Mouse (Mus musculus) brain, embryonic 14.5 days (tissue): Measurements from ENCODE around the gene Rpap3. TPM values are rescaled to one million over a fixed set of nuclear protein-coding genes. Genes with fewer than 3 reads are reported as not detected.

Experiments
- DNase-seq: peaks from one replicate; pipeline ENCODE4 v3.0.0-alpha.2; 2011; ENCODE audit warnings: low read depth
- CTCF ChIP-seq: fragments of 200-500 bp; IDR thresholded peaks from 2 replicates; pipeline ENCODE4 v1.5.1; 2012; ENCODE audit warnings: inconsistent platforms, mild to moderate bottlenecking, moderate library complexity, borderline replicate concordance; ENCODE audit not compliant: insufficient read depth, insufficient read length; ENCODE audit errors: extremely low read depth
- POLR2A ChIP-seq: fragments of 200-500 bp; IDR thresholded peaks from 2 replicates; pipeline ENCODE4 v1.6.1; 2012; ENCODE audit warnings: mild to moderate bottlenecking, inconsistent platforms, borderline replicate concordance; ENCODE audit not compliant: poor library complexity, insufficient read depth, insufficient read length, severe bottlenecking; ENCODE audit errors: extremely low read depth
- polyA plus RNA-seq: library from polyadenylated mRNA; depleted of rRNA; stranded (reverse); fragments of >200 nt; gene quantifications from 2 replicates; pipeline ENCODE4 v1.2.3, GENCODE M21; 2012

Gene Rpap3
- polyA plus RNA-seq, 1 experiment: 26.0 TPM

DNA sequence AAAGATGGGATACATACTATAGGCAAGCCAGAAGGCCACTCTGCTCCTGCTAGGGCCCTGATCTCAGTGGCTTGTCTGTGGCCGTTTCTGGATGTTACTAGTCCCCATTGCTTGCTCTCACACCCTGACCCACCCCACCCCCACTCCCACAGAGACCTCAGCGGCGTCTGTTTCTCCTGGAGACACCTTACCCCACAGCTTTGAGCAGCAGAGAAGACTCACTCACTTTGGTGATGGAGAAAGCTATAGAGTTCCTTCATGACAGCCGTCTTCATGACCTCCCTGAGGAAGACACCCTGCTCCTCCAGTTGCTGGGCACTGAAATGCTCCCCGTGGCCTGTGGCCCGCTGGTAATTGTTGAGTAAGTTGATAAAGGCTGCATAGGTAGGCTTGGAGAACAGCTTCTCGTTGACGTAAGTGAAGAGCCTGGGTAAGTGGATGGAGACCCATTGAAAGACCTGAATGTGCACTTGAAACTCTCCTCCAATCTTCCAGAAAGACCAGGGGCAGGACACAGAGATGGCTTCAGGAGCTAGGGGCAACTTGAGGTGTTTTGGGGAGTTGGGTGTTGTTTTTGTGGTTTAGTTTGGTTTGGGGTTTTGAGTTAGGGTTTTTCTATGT lies 13.0 kb upstream of the Rpap3 start:
- DNase-seq: no peak
- TF ChIP-seq POLR2A (no peak), CTCF (no peak)

DNA sequence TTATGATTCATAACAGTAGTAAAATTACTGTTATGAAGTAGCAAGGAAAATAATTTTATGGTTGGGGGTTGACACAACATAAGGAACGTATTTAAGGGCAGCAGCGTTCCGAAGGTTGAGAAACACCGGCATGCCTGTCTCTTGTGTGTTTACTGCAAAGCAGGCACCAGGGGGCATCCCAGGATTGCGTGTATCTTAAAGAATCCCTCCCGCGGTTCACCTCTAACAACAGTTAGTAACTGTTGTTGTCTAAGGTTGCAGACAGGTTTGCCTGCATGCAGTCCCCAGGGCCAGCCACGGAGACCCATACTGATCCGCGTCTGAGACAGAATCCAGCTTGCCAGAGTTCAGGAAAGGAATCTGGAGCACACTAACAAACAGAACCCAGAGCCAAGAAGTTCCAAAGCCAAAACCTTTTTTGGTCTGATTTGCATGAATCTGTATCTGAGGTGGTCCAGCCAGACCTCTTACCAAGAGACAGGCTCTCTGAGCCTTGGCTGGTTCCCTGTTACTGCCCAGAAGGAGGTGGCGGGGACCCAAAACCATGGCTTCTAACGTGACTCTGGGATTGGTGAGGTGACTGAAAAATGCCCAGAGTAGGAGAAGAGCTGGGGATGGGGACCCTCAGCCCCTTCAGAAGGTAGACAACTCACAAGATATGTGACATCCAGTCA lies 12.4 kb upstream of the Rpap3 start:
- DNase-seq: peak; percentile 85
- peak; percentile 82 for TF ChIP-seq CTCF
- no peak for TF ChIP-seq POLR2A

DNA sequence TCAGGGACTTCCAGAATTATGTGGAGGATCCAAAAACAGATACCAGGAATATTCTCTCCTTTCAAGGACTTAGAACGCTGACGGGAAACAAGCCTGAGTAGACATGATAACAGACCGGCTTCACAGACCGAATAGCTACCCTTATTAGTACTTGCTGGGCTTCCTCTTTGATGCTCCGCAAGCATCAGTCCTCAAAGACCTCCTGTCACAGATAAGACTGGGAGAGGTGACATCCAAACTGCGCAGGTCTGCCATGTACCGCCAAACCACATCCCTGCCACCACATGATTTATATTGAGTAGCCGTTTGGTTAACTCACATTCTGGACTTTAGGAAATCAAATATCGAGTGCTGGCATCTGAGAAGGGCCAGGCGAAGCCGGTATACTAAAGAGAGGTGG lies 11.2 kb upstream of the Rpap3 start:
- DNase-seq: no peak
- TF ChIP-seq CTCF (no peak), POLR2A (no peak)

DNA sequence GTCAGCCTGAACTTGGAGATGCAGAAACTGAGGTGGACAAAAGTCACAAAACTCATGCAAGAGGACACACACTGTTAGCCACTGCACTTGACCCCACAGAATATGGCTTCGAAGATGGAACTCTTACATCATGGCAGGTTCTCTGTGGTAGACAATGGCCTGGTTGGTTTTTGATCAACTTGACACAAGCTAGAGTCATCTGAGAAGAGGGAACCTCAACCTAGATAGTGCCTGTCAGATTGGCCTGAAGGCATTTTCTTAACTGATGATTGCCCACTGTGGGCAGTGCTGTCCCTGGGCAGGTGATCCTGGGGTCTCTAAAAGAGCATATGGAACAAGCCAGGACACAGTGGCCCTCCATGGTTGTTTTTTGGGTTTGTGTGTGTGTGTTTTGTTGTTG lies 10.1 kb upstream of the Rpap3 start:
- no peak for DNase-seq
- TF ChIP-seq POLR2A (no peak), CTCF (no peak)

DNA sequence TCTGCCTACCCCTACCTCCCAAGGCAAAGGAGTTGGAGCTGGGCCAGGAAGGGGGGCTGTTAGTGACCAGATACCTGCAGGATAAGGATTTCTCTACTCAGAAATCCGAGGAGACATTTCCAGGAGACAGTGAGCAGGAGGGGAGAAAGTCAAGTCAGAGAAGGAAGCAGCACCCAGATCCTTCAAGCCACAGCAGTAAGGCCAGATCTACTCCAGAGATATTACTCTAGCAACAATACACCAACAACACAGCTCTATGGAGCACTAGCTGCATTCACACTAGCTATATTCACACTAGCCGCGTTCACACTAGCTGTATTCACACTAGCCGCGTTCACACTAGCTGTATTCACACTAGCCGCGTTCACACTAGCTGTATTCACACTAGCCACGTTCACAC lies 9.5 kb upstream of the Rpap3 start:
- TF ChIP-seq POLR2A (no peak), CTCF (no peak)
- no peak for DNase-seq

DNA sequence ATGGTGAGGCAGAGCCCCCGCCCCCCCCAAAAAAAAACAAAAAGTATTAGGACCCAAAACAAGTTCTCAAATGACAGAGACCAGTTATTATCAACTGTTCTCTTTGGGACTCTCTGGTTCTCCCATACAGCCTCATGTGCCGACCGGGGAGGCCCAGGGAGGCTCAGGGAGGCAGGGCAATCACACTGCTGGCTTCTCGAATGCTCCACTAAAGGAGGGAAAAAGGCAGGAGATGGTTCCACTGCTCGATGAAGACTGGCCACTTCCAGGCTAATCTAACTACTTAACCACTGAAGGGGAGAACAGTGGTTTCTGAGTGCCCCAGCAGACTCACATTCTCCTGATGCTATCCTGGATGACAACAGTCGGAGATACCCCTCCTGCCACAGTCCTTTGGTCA lies 6.9 kb upstream of the Rpap3 start:
- TF ChIP-seq CTCF (no peak), POLR2A (no peak)
- no peak for DNase-seq

DNA sequence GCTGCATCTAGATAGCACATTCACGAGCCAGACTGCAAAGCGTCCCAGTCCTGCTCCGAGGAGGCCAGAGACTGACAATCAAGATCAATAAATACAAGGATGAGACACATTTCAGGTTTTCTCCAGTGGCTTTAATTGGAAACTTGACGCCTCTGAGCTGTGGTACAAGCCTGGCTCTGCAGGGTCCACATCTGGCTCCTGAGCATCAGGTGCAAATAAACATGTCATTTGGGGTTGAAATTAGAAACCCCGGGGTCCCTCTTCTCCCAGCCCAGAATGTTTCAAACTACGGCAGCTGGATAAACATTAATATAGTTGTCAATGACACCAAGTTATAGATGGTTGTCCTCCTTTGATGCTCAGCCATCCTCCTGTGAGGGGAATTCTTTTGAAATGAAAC lies 5.3 kb upstream of the Rpap3 start:
- no peak for TF ChIP-seq POLR2A
- no peak for TF ChIP-seq CTCF
- peak; percentile 14 for DNase-seq

DNA sequence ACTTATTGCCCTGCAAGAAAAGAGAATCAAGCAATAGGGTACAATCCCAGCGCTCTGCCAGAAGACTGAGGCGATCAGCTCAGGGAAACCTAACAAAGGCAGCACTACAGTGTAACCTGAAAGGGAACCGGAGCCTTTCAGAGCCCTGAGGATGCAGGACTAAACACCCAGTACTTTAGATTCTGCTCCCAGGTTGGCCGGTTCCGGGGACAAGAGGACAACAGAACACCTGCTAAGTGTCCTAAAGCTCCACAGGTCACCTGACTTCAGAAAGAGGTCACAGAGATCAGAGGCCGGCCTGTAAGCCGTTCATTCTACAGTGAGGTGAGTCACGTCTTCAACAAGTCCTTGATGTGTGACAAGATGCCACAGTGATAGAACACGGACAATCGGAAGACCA lies 9.0 kb downstream of the Rpap3 start:
- no peak for DNase-seq
- no peak for TF ChIP-seq POLR2A
- no peak for TF ChIP-seq CTCF

DNA sequence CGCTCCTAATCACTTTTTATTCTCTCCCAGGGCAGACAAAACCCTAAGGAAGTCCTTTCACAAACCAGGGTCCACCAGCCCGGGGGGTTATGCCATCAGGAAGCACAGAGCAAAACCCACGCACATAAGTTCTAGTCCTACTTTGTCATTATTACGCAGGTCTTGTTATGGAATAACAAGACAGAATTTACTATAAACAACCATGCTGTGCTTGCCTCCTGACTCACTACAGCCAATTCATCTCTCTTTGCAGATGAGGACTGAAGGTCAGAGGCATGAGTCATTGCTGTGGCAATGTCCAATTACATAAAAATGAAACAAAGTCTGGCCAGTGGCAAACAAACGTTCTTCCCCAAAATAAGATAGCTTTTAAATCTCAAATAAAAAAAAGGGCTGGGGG lies 12.2 kb downstream of the Rpap3 start:
- no peak for TF ChIP-seq CTCF

DNA sequence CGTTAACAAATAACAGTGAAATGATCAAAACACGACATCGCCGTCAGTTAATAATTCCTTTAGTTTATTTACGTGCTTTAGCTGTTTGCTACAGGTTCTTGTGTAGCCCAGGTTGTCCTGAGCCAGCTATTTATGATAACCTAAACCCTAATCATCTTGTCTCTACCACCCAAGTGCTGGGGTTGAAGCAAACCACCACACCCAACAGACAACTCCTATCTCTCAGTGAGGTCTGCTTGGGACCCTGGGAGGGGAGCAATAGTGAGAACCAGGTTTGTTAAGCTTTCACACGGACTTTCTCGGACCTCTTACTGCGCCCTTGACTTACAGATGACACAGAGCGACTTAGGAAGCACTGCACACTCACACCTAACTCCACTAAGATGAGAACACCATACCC lies 21.5 kb downstream of the Rpap3 start:
- no peak for TF ChIP-seq CTCF
- TF ChIP-seq POLR2A: no peak
- DNase-seq: no peak

More for the DNA sequence above, 12.2 kb downstream of the Rpap3 start:
- no peak for DNase-seq

DNA sequence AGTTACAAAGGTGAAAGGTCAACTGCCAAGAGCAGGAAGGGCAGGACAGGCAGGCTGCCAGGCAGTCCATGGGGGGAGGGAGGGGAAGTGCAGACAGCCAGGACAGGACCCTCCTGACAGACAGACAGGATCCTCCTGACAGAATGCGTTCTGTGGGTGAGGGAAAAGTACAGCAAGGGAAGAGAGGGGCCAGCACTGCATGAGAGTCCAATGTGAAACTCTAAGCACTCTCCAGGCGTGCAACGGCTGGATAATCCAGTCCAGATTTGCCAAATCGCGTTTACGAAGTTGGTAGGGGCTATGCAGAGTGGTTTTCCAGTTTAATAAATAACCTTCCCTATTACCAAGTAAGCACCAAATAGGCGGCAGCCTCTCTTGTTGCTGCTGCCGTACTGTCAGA lies 23.6 kb downstream of the Rpap3 start:
- no peak for TF ChIP-seq POLR2A
- no peak for TF ChIP-seq CTCF
- no peak for DNase-seq

DNA sequence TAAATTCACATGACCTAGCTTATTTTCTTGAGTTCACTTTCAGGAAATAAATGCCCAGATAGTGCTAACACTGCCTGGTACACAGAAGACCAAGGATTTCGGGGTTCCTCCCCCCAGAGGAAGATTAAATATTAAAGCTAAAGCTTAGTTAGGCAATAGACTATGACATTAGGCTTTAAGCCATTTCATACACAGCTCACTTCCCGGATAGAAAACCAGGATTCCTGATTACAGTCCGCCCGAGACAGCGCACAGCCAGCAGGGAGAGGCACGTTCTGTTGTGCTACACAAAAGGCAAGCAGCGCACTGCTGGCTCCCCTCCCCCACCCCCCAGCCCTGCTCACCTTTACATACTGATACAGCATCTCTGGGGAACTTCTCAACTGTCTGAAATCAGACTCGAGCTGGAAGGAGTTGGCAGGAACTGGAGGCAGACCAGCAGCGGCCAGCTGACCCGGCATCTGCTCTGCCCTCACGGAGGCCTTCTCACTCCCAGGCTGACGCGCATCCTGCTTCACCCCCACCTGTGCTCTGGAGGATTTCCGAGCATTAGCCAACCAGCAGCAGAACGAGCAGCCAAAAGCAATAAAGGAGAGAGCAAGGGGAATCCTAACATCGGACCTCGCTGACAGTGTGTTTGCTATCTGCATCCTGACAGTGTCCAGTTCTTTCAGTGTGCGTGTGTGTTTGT lies 25.5 kb downstream of the Rpap3 start:
- TF ChIP-seq CTCF: no peak
- DNase-seq: peak; percentile 38

DNA sequence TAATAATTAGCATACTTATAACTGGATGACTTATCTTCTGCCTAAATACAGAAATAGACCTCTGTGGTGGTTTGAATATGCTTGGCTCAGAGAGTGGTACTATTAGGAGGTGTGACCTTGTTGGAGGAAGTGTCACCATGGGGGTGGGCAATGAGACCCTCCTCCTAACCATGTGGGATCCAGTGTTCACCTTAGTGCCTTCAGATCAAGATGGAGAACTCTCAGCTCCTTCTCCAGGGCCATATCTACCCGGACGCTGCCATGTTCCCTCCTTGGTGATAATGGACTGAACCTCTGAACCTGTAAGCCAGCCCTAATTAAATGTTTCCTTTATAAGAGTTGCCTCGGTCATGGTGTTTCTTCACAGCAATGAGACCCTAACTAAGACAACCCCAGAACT lies 28.3 kb downstream of the Rpap3 start:
- TF ChIP-seq POLR2A (no peak), CTCF (no peak)
- DNase-seq: no peak
